Mouse (Mus musculus) CH12.LX (cell line): Measurements from ENCODE around the gene Elovl2.

ENCODE experiments used
- CTCF ChIP-seq, 2 experiments: IDR thresholded peaks in 1 of 2; conservative IDR thresholded peaks in 1 of 2; 2 replicates each; pipeline ENCODE4 v1.5.1; 2011 to 2012; ENCODE audit warnings: low read depth in 2 of 2, low read length in 2 of 2, improper control_type of control experiment in 1 of 2, inconsistent platforms in 1 of 2, mild to moderate bottlenecking in 1 of 2, moderate library complexity in 1 of 2
- E2F4 ChIP-seq: IDR thresholded peaks from 2 replicates; pipeline ENCODE4 v1.6.1; 2011; ENCODE audit warnings: low read depth, low read length, improper control_type of control experiment; ENCODE audit not compliant: insufficient replicate concordance
- ELF1 ChIP-seq: IDR thresholded peaks from 2 replicates; pipeline ENCODE4 v1.6.1; 2014; ENCODE audit warnings: low read depth, mild to moderate bottlenecking, inconsistent platforms, low read length, improper control_type of control experiment
- MAFK ChIP-seq: IDR thresholded peaks from 2 replicates; pipeline ENCODE4 v1.6.1; 2011; ENCODE audit warnings: low read length, improper control_type of control experiment; ENCODE audit not compliant: insufficient replicate concordance
- POLR2A ChIP-seq: IDR thresholded peaks from 2 replicates; pipeline ENCODE4 v1.6.1; 2011; ENCODE audit warnings: low read depth, mild to moderate bottlenecking, improper control_type of control experiment, low read length
- USF1 ChIP-seq: IDR thresholded peaks from 2 replicates; pipeline ENCODE4 v1.6.1; 2014; ENCODE audit warnings: low read depth, mild to moderate bottlenecking, inconsistent platforms, low read length, improper control_type of control experiment

- no peak for TF ChIP-seq CTCF (conservative IDR thresholded peaks at IDR 0.05 in 1 of 2, IDR thresholded peaks at IDR 0.05 in 1 of 2; ENCODE audit: low read depth in 2 of 2, low read length in 2 of 2)
- no peak for TF ChIP-seq POLR2A
- TF ChIP-seq ELF1, result no peak
- TF ChIP-seq MAFK, result no peak
- TF ChIP-seq USF1, result no peak
- no peak for TF ChIP-seq E2F4
These were observed 21.4 kb upstream of the Elovl2 start for GRCm38 (mm10) chr13:41241557-41241956.
